Mouse (Mus musculus): ENCODE measurements around the gene Mpzl1. TPM values are rescaled to one million over a fixed set of nuclear protein-coding genes. Genes with fewer than 3 reads are reported as not detected.
"Not testable (repeated sequence)": the region's sequence is repeated elsewhere in the genome, so short reads cannot be mapped to it uniquely, and the experiment has no call there.

Mpzl1 gene
- total RNA-seq (2021), result 10 to 100 TPM; 66.8 to 67.1 TPM

- DNase-seq (ENCODE audit: extremely low spot score in 1 of 2, low spot score in 2 of 2), result peak; percentile 97 to 100
- intact Hi-C loops (cut with DNase I), result no loop called here
These were observed at the start of gene Mpzl1 for GRCm38 (mm10) chr1:165634151-165634884. Gene Mpzl1 (minus strand): TSS chr1:165634538.

GRCm38 (mm10) chr1:165682056-165682853, 47.9 kb upstream of the Mpzl1 start:
- no peak for DNase-seq (ENCODE audit: extremely low spot score in 1 of 2, low spot score in 2 of 2)
- intact Hi-C loops (cut with DNase I), result no loop called here

- no peak for DNase-seq (ENCODE audit: extremely low spot score in 1 of 2, low spot score in 2 of 2)
- intact Hi-C loops (cut with DNase I), result no loop called here
These were observed 46.9 kb upstream of the Mpzl1 start for GRCm38 (mm10) chr1:165681045-165681794.

- DNase-seq (ENCODE audit: extremely low spot score in 1 of 2, low spot score in 2 of 2); intact Hi-C loops (cut with DNase I): not testable (repeated sequence)
These were observed 45.7 kb upstream of the Mpzl1 start for GRCm38 (mm10) chr1:165680086-165680485.

GRCm38 (mm10) chr1:165679618-165679997, 45.3 kb upstream of the Mpzl1 start:
- intact Hi-C loops (cut with DNase I), result no loop called here
- no peak for DNase-seq (ENCODE audit: extremely low spot score in 1 of 2, low spot score in 2 of 2)

GRCm38 (mm10) chr1:165678861-165679617, 44.7 kb upstream of the Mpzl1 start:
- intact Hi-C loops (cut with DNase I), result no loop called here
- no peak for DNase-seq (ENCODE audit: extremely low spot score in 1 of 2, low spot score in 2 of 2)

GRCm38 (mm10) chr1:165677558-165677957, 43.2 kb upstream of the Mpzl1 start:
- intact Hi-C loops (cut with DNase I), result no loop called here

GRCm38 (mm10) chr1:165676993-165677392, 42.7 kb upstream of the Mpzl1 start:
- intact Hi-C loops (cut with DNase I), result no loop called here
- no peak for DNase-seq (ENCODE audit: extremely low spot score in 1 of 2, low spot score in 2 of 2)

More at GRCm38 (mm10) chr1:165677558-165677957, 43.2 kb upstream of the Mpzl1 start:
- DNase-seq (ENCODE audit: extremely low spot score in 1 of 2, low spot score in 2 of 2), result no peak

GRCm38 (mm10) chr1:165675167-165675566, 40.8 kb upstream of the Mpzl1 start:
- DNase-seq (ENCODE audit: extremely low spot score in 1 of 2, low spot score in 2 of 2), result no peak
- intact Hi-C loops (cut with DNase I), result no loop called here

GRCm38 (mm10) chr1:165672355-165672754, 38.0 kb upstream of the Mpzl1 start:
- no peak for DNase-seq (ENCODE audit: extremely low spot score in 1 of 2, low spot score in 2 of 2)
- intact Hi-C loops (cut with DNase I), result no loop called here

- intact Hi-C loops (cut with DNase I), result no loop called here
- DNase-seq (ENCODE audit: extremely low spot score in 1 of 2, low spot score in 2 of 2), result no peak
These were observed 35.7 kb upstream of the Mpzl1 start for GRCm38 (mm10) chr1:165670056-165670455.

- no peak for DNase-seq (ENCODE audit: extremely low spot score in 1 of 2, low spot score in 2 of 2)
- intact Hi-C loops (cut with DNase I), result loop anchor here (10.0 kb wide), 1 partner anchor 486 kb away; no protein-coding TSS in a partner anchor
These were observed 34.6 kb upstream of the Mpzl1 start for GRCm38 (mm10) chr1:165668904-165669303.

GRCm38 (mm10) chr1:165667380-165667779, 33.0 kb upstream of the Mpzl1 start:
- no peak for DNase-seq (ENCODE audit: extremely low spot score in 1 of 2, low spot score in 2 of 2)
- intact Hi-C loops (cut with DNase I), result loop anchor here (10.0 kb wide), 1 partner anchor 487 kb away; no protein-coding TSS in a partner anchor

GRCm38 (mm10) chr1:165666944-165667343, 32.6 kb upstream of the Mpzl1 start:
- intact Hi-C loops (cut with DNase I), result loop anchor here (10.0 kb wide), 1 partner anchor 488 kb away; no protein-coding TSS in a partner anchor
- DNase-seq (ENCODE audit: extremely low spot score in 1 of 2, low spot score in 2 of 2), result no peak

GRCm38 (mm10) chr1:165665758-165666157, 31.4 kb upstream of the Mpzl1 start:
- DNase-seq (ENCODE audit: extremely low spot score in 1 of 2, low spot score in 2 of 2), result no peak
- intact Hi-C loops (cut with DNase I), result loop anchor here (10.0 kb wide), 1 partner anchor 489 kb away; no protein-coding TSS in a partner anchor

- intact Hi-C loops (cut with DNase I), result loop anchor here (5.0 to 10.0 kb wide), 2 partner anchors 289 to 492 kb away; no protein-coding TSS in a partner anchor
- DNase-seq (ENCODE audit: extremely low spot score in 1 of 2, low spot score in 2 of 2), result no peak
These were observed 28.9 kb upstream of the Mpzl1 start for GRCm38 (mm10) chr1:165663277-165663676.

- intact Hi-C loops (cut with DNase I), result loop anchor here (5.0 to 10.0 kb wide), 2 partner anchors 290 to 492 kb away; no protein-coding TSS in a partner anchor
- no peak for DNase-seq (ENCODE audit: extremely low spot score in 1 of 2, low spot score in 2 of 2)
These were observed 28.3 kb upstream of the Mpzl1 start for GRCm38 (mm10) chr1:165662426-165663192.
